Mouse (Mus musculus) common myeloid progenitor, adult 5-6 weeks (primary cell): ENCODE measurements around the gene Slco3a1. TPM values are rescaled to one million over a fixed set of nuclear protein-coding genes. Genes with fewer than 3 reads are reported as not detected.
A peak's percentile ranks its signal among the peaks of the same experiment; 100 is the strongest.

Source experiments
- ATAC-seq: replicated peaks from 2 replicates; pipeline ENCODE4 v1.8.0; 2016; ENCODE audit warnings: low read depth, mild to moderate bottlenecking, moderate TSS enrichment, inconsistent platforms; ENCODE audit not compliant: poor library complexity, severe bottlenecking
- total RNA-seq: library from RNA; stranded (forward); fragments of 200-1000, 187-1606 nt; gene quantifications from 2 replicates; pipeline ENCODE4 v1.2.3, GENCODE M21; 2017

Gene Slco3a1
- total RNA-seq, 1 experiment from 2014 or later = 36.4 TPM

DNA sequence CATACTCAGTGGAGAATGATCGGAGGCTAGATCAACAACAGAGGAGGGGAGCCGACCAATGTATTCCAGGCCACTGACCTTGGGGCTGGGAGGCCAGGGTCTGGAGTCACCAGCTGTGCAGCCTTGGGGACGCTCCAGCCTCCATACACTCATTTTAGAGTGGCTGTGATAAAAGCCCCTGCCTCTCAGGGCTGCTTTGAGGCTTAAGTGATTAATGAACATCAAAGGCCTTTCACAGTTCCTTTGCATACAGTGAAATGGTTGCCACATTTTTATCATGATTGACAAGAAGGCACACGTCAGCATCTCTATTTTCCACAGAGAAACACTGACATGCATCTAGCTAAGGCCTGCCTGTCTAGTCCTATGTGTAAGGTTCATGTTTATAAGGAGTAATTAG, 189.0 kb downstream of the Slco3a1 start:
- no peak for ATAC-seq

DNA sequence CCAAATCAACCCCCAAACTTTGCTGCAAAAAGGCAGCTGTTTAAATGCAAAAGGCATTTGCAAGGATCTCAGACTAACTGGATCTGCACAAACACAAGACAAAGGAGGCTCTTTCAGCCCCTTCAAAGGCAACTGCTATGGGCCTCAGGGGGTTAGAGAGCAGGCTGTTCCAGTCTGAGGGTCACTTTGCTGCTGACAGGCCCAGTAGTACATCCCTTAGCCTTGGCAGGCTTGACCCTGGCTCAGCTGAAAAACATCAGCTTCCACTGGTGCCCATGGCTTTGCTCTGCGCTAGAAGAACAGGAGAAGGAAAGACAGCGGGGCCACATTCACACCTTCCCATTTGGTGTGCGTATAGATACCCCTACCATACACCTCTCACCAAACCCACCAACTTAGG, 189.6 kb downstream of the Slco3a1 start:
- ATAC-seq = no peak

DNA sequence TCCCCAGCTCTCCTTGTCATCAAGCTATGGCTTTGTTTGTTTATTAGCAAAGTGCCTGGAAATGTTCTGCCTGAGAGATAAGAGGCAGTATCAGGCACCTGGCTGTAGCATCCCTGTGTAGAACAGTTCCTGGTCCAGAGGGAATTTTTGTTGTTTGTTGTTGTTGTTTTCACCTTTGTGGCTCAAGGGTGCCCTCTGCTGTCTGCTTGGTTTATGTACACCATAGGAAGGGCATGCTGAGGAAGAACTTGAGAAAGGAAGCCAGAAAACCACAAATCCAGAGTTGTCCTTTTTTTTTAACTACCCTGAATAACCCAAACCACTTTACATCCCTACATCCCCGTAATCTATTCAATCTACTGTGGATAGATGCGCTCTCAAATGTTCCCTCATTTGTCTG, 191.1 kb downstream of the Slco3a1 start:
- peak; percentile 61 for ATAC-seq

GRCm38 (mm10) chr7:74361677-74362076, 192.9 kb downstream of the Slco3a1 start:
- ATAC-seq = no peak

GRCm38 (mm10) chr7:74357027-74357426, 197.6 kb downstream of the Slco3a1 start:
- peak; percentile 67 for ATAC-seq

DNA sequence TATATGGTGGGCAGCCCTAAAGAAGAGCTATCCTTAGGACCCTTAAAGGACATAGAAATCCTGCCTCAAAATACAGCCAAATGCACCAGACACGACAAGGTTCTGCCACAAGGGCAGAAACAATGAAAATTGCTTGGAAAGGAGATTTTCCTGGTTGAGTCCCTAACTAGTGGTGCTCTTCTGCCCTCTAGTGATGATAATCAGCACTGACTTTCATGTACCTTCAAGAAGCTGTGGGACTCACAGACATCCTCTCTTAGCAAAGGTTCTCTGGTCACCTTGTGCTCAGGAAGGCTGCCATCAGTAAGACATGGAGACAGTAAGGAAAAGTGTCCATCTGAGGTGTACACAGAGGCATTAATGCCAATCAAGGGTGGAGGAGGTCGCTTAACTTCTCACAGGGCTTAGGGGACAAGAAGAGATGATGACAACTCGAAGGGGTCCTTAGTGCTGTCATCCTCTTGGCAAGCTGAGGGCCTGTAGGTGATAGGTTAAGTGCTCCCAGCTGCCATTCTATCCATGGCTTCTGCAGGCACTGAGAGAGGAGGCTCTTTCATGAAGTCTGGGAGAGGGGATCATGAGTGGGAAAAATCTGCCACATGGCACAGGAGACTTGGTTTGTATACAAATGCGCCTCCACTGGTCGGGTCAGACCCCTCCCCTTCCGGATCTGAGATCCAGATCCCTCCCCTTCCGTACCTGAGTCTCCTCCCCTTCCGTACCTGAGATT, 199.9 kb downstream of the Slco3a1 start:
- peak; percentile 89 for ATAC-seq

DNA sequence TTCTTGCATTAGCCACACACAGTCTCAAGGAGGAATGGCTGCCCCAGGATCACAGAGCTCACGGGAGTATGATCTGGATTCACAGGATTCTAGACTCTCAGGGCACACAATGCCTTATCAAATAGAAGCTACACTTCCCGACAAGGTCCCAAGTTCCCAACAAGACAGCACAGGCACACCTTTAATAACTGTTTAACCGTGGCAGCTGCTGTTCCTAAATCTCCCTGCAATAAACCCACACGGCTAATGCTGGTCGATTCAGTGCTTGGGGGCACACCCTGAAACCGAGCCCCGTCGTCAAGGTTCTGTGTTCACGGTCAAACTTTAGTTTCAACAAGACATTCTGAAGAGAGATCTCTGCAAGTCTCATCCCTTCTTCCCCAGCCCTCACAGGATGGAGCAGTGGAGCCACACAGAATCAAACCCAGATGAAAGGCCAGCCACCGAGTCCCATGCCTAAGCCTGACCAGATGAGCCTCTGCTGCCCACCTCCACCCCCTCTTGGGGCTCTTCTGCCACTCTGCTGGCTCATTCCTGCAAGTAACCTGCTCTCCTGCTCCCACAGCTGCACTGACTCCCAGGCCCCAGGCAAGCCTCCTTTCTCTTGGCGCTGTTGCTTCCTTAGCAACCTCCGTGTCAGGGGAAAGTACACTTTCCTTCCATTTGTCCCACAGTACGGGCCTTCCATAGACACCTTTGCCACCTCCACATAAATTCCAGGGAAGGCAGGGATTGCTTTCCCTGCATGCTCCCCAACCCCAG, 200.7 kb downstream of the Slco3a1 start:
- no peak for ATAC-seq

DNA sequence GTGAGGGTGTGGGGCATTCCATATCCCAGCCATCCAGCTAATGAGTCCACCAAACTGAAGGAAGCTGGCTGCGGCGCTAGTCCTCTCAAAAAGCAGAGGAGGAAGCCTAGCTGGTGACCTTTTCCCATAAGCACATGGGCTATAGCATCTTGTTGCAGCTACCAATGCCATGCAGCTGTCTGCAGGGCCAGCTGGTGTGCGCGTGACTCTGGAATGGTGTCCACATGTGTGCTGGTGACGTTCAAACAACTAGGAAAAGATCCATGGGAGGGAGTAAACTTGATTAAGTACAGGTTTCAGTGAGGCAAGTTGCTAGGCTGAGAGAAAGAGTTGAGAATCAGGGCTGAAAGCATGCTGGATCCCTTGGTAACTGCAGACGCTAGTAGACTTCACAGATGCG, 201.3 kb downstream of the Slco3a1 start:
- no peak for ATAC-seq

GRCm38 (mm10) chr7:74348318-74348890, 206.2 kb downstream of the Slco3a1 start:
- no peak for ATAC-seq

DNA sequence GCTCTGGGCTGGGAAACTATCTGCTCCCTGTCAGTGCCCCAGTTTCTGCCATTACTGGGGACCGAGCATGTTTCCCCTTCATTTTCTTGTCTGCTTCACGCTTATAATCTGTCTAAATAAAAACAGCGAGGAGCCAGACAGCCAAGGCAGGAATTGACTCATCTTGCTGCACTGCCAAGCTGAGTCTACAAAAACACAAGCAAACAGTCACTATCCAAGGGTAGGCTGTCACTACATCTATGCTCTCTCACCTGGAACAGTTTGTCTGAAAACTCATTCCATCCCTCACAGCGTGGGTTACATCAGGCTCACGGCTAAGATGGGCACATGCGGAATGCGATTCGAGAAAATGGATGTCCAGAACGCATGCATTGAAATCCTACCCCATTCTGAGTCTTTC, 207.6 kb downstream of the Slco3a1 start:
- no peak for ATAC-seq

GRCm38 (mm10) chr7:74346451-74346850, 208.1 kb downstream of the Slco3a1 start:
- no peak for ATAC-seq

DNA sequence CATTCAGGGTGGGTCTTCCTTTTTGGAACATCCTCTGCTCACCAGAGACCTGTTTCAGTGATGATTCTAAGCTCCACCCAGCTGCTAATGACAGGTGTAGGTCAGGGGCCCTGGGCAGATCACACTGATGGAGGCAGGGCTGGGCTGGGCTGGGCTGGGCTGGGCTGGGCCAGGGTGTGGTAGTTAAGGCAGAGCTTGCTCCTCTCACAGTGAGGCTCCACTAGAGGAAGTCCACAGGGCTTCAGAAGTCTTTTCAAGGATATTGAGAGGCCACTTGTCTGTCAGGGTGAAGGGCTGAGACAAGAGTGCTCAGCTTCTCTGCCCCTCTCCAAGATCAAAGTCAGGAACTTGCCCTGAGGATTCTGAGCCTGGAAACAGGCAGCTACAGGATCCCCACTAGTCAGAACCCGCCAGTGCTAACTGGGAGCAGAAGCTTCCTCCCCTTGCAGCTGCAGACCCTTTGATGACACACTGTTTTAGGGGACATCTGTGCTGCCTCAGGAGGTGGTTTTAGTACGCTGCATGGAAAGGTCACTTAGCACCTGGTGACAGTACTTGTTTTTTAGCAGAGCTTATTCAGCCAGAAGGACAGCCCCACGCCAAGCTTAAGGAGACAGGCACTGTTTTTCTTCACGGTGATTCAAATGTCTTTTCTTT, 213.3 kb downstream of the Slco3a1 start:
- ATAC-seq = 0 out of 2 replicates have a peak, but pooled peaks have one; percentile 15

- ATAC-seq = peak; percentile 63
These were observed 214.1 kb downstream of the Slco3a1 start for GRCm38 (mm10) chr7:74340419-74340954.

DNA sequence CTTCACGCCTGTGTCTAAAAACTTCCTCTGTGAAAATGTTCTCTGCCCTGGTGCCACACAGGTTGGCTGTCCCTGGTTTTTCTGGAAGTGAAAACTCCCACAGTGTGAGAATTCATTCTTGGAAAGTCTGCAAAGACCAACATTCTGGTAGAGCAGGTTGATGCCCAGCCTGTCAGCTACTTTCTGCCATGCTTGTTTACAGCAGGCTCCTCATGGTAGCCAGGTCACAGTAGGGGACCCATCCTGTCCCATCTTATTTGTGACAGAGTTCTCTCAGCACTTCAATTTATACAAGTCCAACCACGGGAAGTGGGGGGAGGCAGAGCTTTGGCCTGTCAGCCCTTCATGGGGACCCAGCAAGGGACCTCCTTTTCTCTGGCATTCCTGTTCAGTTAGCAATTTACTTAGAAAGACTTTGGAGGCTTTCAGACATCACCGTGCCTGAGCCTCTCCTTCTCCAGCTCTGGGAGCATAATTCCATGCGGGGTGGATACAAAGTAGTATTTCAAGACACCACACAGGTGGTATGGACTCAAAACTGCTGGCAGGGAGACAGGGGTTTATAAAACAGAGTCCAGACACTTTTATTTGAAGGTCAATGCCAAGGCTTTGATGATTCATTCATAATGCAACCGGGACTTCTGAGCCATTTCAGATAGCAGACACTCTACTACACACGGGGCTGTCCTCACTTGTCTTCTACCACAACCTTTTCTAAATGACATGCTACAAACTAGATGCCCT, 216.7 kb downstream of the Slco3a1 start:
- ATAC-seq = no peak

- ATAC-seq = no peak
These were observed 222.3 kb downstream of the Slco3a1 start for GRCm38 (mm10) chr7:74332323-74332722.

GRCm38 (mm10) chr7:74330858-74331726, 223.5 kb downstream of the Slco3a1 start:
- ATAC-seq = no peak

DNA sequence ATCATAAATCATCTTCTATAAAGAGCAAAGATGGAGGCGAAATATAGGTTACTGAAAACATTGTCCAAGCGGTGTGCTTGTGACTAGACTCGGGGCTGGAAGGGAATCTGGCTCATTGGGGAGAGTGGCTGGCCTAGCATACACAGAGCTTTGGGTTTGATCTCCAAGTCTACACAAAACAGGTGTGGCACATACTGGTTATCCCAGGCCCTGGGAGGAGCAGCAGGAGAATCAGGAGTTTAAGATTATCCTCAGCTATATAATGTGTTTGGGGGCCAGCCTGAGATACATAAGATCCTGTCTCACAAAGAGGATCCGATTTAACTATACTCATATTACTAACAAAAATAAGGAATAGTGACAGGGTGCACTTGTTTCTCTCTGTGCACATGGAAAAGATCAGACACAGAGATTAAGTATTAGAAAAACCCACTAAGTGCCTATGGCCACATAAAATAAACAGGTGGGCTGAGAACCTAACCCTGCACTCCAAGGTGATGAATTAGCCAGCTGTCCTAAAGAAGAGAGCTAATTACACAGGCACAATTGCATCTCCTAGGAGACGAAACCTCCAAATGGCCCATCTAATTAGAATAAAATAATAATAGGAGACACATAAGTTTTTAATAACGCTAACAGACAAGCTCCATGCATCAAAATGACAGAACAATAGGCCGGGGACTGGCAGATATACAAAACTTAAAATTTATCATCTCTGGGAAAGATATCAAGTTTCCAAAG, 224.3 kb downstream of the Slco3a1 start:
- ATAC-seq = no peak

DNA sequence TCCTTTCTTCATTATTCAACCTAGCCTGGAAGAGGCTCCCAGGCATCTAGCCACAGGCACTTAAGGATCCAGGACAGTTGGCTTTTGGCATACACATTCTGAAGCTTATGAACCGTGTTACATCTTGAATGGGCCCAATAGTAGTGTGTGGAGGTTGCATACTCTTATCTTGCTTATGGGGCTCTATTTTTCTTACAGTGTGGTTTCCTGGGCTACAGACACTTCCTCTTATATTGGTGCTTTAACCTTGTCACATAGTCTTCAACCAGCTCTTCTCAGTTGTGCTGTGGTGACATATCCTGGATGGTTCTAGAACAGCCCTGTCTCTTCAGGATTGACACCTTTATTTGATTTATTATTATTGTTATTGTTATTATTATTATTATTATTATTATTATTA, 225.6 kb downstream of the Slco3a1 start:
- ATAC-seq = peak; percentile 94
